Mouse (Mus musculus): ENCODE results near the gene Slc3a2. TPM values are rescaled to one million over a fixed set of nuclear protein-coding genes. Genes with fewer than 3 reads are reported as not detected.

Slc3a2 gene
- polyA plus RNA-seq, 1 experiment: 214 TPM

DNA sequence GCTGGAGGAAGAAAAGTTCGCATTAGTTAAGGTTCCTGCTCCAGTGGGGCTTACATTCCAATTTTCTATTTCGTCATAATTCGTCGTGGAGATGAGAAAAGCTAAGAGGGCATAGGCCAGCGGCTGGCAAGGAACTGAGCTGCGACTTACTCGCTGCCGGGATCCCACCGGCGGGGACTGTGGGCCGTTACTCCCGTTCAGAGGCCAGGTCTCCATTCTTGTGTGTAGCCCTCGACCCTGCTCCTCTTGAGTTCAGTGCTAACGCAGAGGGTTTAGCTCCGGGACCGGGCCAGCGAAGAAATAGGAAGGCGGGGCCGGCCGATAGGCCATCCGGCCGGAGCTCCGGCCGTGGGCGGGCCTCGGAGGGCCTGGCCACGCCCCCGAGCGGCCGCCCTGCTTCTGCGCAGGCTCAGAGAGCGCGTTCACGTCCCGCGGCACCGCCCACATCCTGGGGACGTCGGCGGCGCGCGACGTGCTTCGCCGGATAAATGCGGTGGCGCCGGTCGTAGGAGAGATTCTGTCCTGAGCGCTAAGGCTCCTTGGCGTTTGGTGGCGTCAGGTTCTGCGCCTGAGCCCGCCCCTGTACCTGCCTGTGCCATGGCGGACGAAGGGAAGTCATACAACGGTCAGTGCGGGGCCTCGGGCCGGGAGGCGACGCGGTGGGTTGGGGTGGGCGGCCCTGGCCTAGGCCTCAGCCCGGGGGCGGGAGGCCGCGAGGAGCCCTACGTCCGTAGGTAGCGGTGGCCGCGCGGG is 33.6 kb upstream of the Slc3a2 start, which contains the start of gene Nxf1:
Nxf1 (plus strand) TSS at position 439 of the 753 bp plus-strand sequence.
- DNase-seq: peak; percentile 90 to 91
- under 1% methylated on average over 75 of the region's 75 CpGs for WGBS
- Histone ChIP-seq H3K27ac (ENCODE audit: insufficient read depth, low read length) (peak within 1 kb of the TSS; percentile 58; the same call in 1 of the 2 replicates), H3K4me1 (ENCODE audit: control insufficient read depth, insufficient read depth, low read length) (no peaks in the 10 kb centered on the region), H3K4me3 (replicated peaks; ENCODE audit: insufficient read depth, low read depth, low read length) (peak within 1 kb of the TSS; percentile 95), H3K27me3 (ENCODE audit: control insufficient read depth, insufficient read depth, low read length) (no peaks in the 10 kb centered on the region)
- TF ChIP-seq CTCF (IDR thresholded peaks at IDR 0.05; ENCODE audit: borderline replicate concordance, insufficient read depth, low read depth, low read length): no peak
- peak; percentile 88 for TF ChIP-seq POLR2A (IDR thresholded peaks at IDR 0.05; ENCODE audit: borderline replicate concordance, insufficient read depth, low read length)

DNA sequence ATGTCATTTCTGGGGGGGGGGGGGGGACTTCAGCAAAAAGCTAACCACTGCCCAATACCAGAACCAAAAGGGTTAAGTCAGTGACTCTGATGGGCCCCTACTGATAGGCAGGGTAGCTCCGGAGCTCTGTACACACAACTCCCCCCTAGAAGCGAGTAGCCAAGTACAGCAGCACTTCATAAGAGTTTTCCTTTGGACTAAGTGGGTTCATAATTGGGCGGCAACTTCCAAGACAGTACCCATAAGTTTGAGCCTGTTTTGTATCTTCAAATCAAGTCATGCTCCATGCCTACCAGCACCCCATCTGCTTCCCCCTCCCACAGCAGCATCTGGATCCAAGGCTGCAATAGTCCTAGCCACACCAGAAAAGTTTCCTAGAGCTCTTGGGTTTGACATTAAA is 32.5 kb upstream of the Slc3a2 start:
- no peak for DNase-seq
- Histone ChIP-seq H3K27ac (ENCODE audit: insufficient read depth, low read length) (no peak overlapping the region), H3K4me3 (replicated peaks; ENCODE audit: insufficient read depth, low read depth, low read length) (no peak overlapping the region), H3K4me1 (ENCODE audit: control insufficient read depth, insufficient read depth, low read length) (no peaks in the 10 kb centered on the region), H3K27me3 (ENCODE audit: control insufficient read depth, insufficient read depth, low read length) (no peaks in the 10 kb centered on the region)
- no peak for TF ChIP-seq POLR2A (IDR thresholded peaks at IDR 0.05; ENCODE audit: borderline replicate concordance, insufficient read depth, low read length)
- TF ChIP-seq CTCF (IDR thresholded peaks at IDR 0.05; ENCODE audit: borderline replicate concordance, insufficient read depth, low read depth, low read length): no peak
- WGBS: 49% methylated on average over 3 of the region's 3 CpGs

DNA sequence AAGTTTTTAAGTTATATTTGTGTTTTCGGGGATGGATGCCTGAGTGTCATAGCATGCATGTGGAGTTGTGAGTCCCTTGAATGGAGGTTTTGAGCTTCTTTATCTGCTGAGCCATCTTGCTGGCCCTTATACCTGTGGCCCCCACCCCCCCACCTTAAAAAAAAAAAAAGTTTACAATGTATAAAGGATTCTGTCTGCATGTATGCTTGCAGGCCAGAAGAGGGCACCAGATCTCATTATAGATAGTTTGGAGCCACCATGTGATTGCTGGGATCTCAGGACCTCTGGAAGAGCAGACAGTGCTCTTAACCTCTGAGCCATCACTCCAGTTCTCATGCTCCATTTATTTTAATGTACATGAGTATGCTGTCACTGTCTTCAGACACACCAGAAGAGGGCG is 24.2 kb upstream of the Slc3a2 start:
- Histone ChIP-seq H3K4me1 (ENCODE audit: control insufficient read depth, insufficient read depth, low read length) (peaks cover 3% of the 10 kb centered on the region; the same call in 1 of the 2 replicates), H3K27me3 (ENCODE audit: control insufficient read depth, insufficient read depth, low read length) (no peaks in the 10 kb centered on the region), H3K27ac (ENCODE audit: insufficient read depth, low read length) (no peak overlapping the region), H3K4me3 (replicated peaks; ENCODE audit: insufficient read depth, low read depth, low read length) (no peak overlapping the region)
- 69% methylated on average over 2 of the region's 2 CpGs for WGBS
- no peak for DNase-seq
- no peak for TF ChIP-seq CTCF (IDR thresholded peaks at IDR 0.05; ENCODE audit: borderline replicate concordance, insufficient read depth, low read depth, low read length)
- no peak for TF ChIP-seq POLR2A (IDR thresholded peaks at IDR 0.05; ENCODE audit: borderline replicate concordance, insufficient read depth, low read length)

DNA sequence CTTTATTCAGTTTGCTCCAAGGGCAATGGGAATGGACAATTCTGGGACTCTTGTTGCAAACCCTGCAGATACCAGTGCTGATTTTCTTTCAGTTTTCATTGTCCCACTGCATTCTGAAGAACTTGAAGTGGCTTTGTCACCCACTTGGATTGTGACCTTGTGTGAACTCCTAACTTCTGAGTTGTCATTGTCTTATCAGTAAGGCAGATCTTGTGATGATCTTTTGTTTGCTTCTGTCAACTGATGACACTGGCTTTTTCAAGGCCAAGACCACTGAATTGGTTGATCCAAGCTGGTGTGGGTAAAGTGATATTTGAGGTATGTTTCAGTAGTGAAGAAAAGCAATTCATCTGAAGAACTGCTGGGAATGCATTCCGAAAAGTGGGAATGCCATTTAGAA is 22.2 kb upstream of the Slc3a2 start:
- H3K27ac ChIP-seq (ENCODE audit: insufficient read depth, low read length): no peak overlapping the region
- TF ChIP-seq POLR2A (IDR thresholded peaks at IDR 0.05; ENCODE audit: borderline replicate concordance, insufficient read depth, low read length): no peak
- TF ChIP-seq CTCF (IDR thresholded peaks at IDR 0.05; ENCODE audit: borderline replicate concordance, insufficient read depth, low read depth, low read length): no peak
- H3K4me1 ChIP-seq (ENCODE audit: control insufficient read depth, insufficient read depth, low read length): peaks cover 6% of the 10 kb centered on the region; the same call in 1 of the 2 replicates
- DNase-seq: no peak
- no peak overlapping the region for H3K4me3 ChIP-seq (replicated peaks; ENCODE audit: insufficient read depth, low read depth, low read length)
- no peaks in the 10 kb centered on the region for H3K27me3 ChIP-seq (ENCODE audit: control insufficient read depth, insufficient read depth, low read length)
- 100% methylated on average over 1 of the region's 1 CpGs for WGBS

- Histone ChIP-seq H3K4me1 (ENCODE audit: control insufficient read depth, insufficient read depth, low read length) (peaks cover 6% of the 10 kb centered on the region; the same call in 1 of the 2 replicates), H3K27me3 (ENCODE audit: control insufficient read depth, insufficient read depth, low read length) (no peaks in the 10 kb centered on the region), H3K4me3 (replicated peaks; ENCODE audit: insufficient read depth, low read depth, low read length) (peak overlapping the region; percentile 62), H3K27ac (ENCODE audit: insufficient read depth, low read length) (peak overlapping the region; percentile 11; the same call in 1 of the 2 replicates)
- DNase-seq: peak in 1 of 2 experiments; percentile 24
- no peak for TF ChIP-seq CTCF (IDR thresholded peaks at IDR 0.05; ENCODE audit: borderline replicate concordance, insufficient read depth, low read depth, low read length)
- 17% methylated on average over 14 of the region's 14 CpGs for WGBS
Measured at GRCm38 (mm10) chr19:8742176-8742575, 19.0 kb upstream of the Slc3a2 start.

DNA sequence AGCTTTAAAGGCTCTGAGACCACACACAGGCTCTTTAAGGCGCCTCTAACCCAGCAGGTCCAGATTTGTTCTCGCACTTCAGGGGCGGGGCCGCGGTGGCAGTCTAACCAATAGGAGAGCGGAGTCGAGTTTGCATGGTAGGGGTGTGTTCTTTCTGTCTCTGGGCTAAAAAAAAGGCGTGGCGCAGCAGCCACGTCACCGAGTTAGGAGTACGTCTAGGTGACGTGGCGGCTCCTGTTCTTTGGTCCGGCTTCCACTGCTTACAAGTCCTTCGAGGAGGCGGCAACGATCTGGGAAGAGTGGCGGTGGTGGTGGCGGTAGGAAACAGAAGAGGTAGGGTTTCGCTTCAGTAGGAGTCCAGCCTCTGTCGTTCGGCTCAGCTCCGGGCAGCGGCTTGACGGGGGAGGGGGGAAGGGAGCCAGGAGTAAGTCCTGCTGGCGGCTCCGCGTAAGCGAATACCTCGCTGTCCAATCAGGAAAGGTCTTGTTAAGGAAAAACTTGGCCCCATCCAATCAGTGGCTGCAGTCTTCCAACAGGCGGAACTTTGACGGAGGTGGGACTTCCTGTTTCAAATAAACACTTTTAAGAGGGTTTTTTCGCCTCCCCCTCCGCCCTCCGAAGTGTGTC is 18.2 kb upstream of the Slc3a2 start, which contains the start of gene Stx5a:
Stx5a (plus strand) TSS at position 171 of the 627 bp plus-strand sequence.
- Histone ChIP-seq H3K4me1 (ENCODE audit: control insufficient read depth, insufficient read depth, low read length) (peaks cover 6% of the 10 kb centered on the region; the same call in 1 of the 2 replicates), H3K27me3 (ENCODE audit: control insufficient read depth, insufficient read depth, low read length) (no peaks in the 10 kb centered on the region), H3K4me3 (replicated peaks; ENCODE audit: insufficient read depth, low read depth, low read length) (peak within 1 kb of the TSS; percentile 62), H3K27ac (ENCODE audit: insufficient read depth, low read length) (peak within 1 kb of the TSS; percentile 77)
- WGBS: under 1% methylated on average over 36 of the region's 36 CpGs
- TF ChIP-seq POLR2A (IDR thresholded peaks at IDR 0.05; ENCODE audit: borderline replicate concordance, insufficient read depth, low read length): peak; percentile 54; the same call in 1 of the 2 replicates
- TF ChIP-seq CTCF (IDR thresholded peaks at IDR 0.05; ENCODE audit: borderline replicate concordance, insufficient read depth, low read depth, low read length): no peak
- DNase-seq: peak; percentile 96 to 97

DNA sequence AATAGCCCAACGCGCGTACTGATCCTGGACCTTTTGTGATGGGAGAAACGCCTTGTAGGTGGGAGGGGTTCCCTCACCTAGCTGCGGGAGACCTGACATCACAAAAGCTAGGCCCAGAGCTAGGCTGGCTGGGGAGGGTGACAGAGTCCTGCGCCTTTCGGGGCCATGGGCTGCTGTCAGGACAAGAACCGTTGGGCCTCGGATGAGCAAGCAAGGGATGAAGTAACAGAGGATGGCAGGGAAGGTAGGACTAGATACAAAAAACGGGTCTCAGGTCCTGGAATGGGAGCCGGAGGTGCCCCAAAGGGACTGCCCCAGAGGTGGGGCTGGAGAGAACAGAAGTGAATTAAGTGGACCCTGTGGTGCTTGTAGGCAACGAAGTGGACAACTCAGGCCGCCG is 17.4 kb upstream of the Slc3a2 start, which contains the start of gene 1700092M07Rik:
1700092M07Rik (plus strand) TSS at position 116 of the 400 bp plus-strand sequence.
- H3K27me3 ChIP-seq (ENCODE audit: control insufficient read depth, insufficient read depth, low read length): no peaks in the 10 kb centered on the region
- H3K4me1 ChIP-seq (ENCODE audit: control insufficient read depth, insufficient read depth, low read length): peaks cover 6% of the 10 kb centered on the region; the same call in 1 of the 2 replicates
- H3K27ac ChIP-seq (ENCODE audit: insufficient read depth, low read length): peak within 1 kb of the TSS; percentile 77

More for the DNA sequence above, 17.4 kb upstream of the Slc3a2 start, which contains the start of gene 1700092M07Rik:
- 50% methylated on average over 14 of the region's 14 CpGs for WGBS
- H3K4me3 ChIP-seq (replicated peaks; ENCODE audit: insufficient read depth, low read depth, low read length): peak within 1 kb of the TSS; percentile 62
- TF ChIP-seq CTCF (IDR thresholded peaks at IDR 0.05; ENCODE audit: borderline replicate concordance, insufficient read depth, low read depth, low read length): no peak
- DNase-seq: peak in 1 of 2 experiments; percentile 33
